Mouse (Mus musculus): ENCODE results near the gene Entpd2.

GRCm38 (mm10) chr2:25441067-25441466 is 45.4 kb downstream of the Entpd2 start:
- no peak for TF ChIP-seq CTCF (IDR thresholded peaks at IDR 0.05; ENCODE audit: extremely low read depth, insufficient read depth, insufficient read length, insufficient replicate concordance)
- TF ChIP-seq POLR2A (IDR thresholded peaks at IDR 0.05; ENCODE audit: low read depth, low read length), result no peak

All from spleen, adult 2 months (tissue).